Mouse (Mus musculus) hindbrain, embryonic 13.5 days (tissue): ENCODE results near the gene Pgam2. TPM values are rescaled to one million over a fixed set of nuclear protein-coding genes. Genes with fewer than 3 reads are reported as not detected.

Experiments used
- polyA plus RNA-seq: library from polyadenylated mRNA; unstranded; fragments of >200 nt; fragmentation: Nextera tagmentation; extraction: Ambion mirVana; gene quantifications from 2 replicates; pipeline ENCODE4 v1.2.1, GENCODE M21; 2015

Gene Pgam2
- polyA plus RNA-seq, 1 experiment from 2014 or later, result 4.3 TPM

Other genes with a start within 250 kb of the Pgam2 start
- gene Ankrd36, start 234.0 kb downstream of the Pgam2 start, polyA plus RNA-seq, result not detected in 2 replicates
- gene Mrps24, start 88.1 kb downstream of the Pgam2 start, polyA plus RNA-seq, result 171 and 172 TPM in 2 replicates
- 29.0 and 30.1 TPM in 2 replicates for gene Urgcp, start 41.4 kb downstream of the Pgam2 start, polyA plus RNA-seq
- gene Dbnl, start 15.2 kb downstream of the Pgam2 start, polyA plus RNA-seq, result 142 and 149 TPM in 2 replicates
- gene Polm, start 34.3 kb upstream of the Pgam2 start, polyA plus RNA-seq, result 5.3 and 6.6 TPM in 2 replicates
- gene Aebp1, start 58.2 kb upstream of the Pgam2 start, polyA plus RNA-seq, result 21.9 and 24.5 TPM in 2 replicates
- 54.3 and 57.0 TPM in 2 replicates for gene Pold2, start 74.6 kb upstream of the Pgam2 start, polyA plus RNA-seq
- gene Myl7, start 95.0 kb upstream of the Pgam2 start, polyA plus RNA-seq, result 1.9 and 2.7 TPM in 2 replicates
- gene Gck, start 146.3 kb upstream of the Pgam2 start, polyA plus RNA-seq, result 4.2 and 6.1 TPM in 2 replicates
- 76.0 and 78.1 TPM in 2 replicates for gene Ykt6, start 152.0 kb upstream of the Pgam2 start, polyA plus RNA-seq